Mouse (Mus musculus): ENCODE measurements at regions not wholly inside any gene's neighbourhood (a gene's known extent, or its start where the extent isn't known, plus 50 kb on each side); places are given as distances from the start of the nearest gene placed in this dataset.

- no peak for TF ChIP-seq CTCF (IDR thresholded peaks at IDR 0.05; ENCODE audit: low read depth, low read length)
- TF ChIP-seq POLR2A (IDR thresholded peaks at IDR 0.05; ENCODE audit: borderline replicate concordance, low read depth, low read length) = no peak
Measured at GRCm38 (mm10) chr10:111824820-111825219, 147.6 kb upstream of the Krr1 start.

Data from bone marrow macrophage, adult 2 months (primary cell).